ENCODE assay signal across 12 mouse cellular contexts in the genomic region with DNA sequence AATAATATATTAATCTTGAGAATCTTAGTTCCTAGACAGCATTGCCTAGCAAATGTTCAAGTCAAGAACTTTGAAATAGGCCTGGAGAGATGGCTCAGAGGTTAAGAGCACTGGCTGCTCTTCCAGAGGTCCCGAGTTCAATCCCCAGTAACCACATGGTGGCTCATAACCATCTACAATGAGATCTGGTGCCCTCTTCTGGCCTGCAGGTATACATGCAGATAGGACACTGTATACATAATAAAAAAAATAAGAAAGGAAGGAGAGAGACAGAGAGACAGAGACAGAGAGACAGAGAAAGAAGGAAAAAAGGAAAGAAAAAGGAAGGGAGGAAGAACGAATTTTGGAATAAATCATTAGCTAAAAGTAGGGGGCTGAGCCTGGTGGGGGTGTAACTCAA. TPM values are rescaled to one million over a fixed set of nuclear protein-coding genes. Genes with fewer than 3 reads are reported as not detected.
DNase-seq lines count a peak whose midpoint lies in the region; ATAC-seq and TF ChIP-seq lines count a peak whose summit lies in the region.
"Had no signal": no experiment of that assay in that cellular context is flagged by ENCODE, and none has a peak within 500 bp of the region (broad histone marks: within the 10 kb centered on the region; RNA-seq: fewer than 3 reads in every experiment).

No protein-coding gene starts in this region.

- no peak overlapping the region for H3K4me3 ChIP-seq in hindbrain, postnatal 0 days (ENCODE audit: low read length)
- H3K4me3 ChIP-seq in hindbrain, embryonic 13.5 days: no peak overlapping the region
- H3K4me3 ChIP-seq in midbrain, embryonic 11.5 days (ENCODE audit: low read depth, low read length): no peak overlapping the region
- no peak overlapping the region for H3K4me3 ChIP-seq in midbrain, embryonic 16.5 days (ENCODE audit: low read depth, low read length)
- H3K4me3 ChIP-seq: forebrain, embryonic 10.5 days; midbrain, embryonic 15.5 days had no signal

- H3K27me3 ChIP-seq in hindbrain, postnatal 0 days (ENCODE audit: insufficient read depth, low read length): no peaks in the 10 kb centered on the region
- H3K27me3 ChIP-seq in hindbrain, embryonic 13.5 days: no peaks in the 10 kb centered on the region
- H3K27me3 ChIP-seq in midbrain, embryonic 11.5 days (ENCODE audit: control insufficient read depth, insufficient read depth, low read length): peaks cover 5% of the 10 kb centered on the region; the same call in 1 of the 2 replicates
- no peaks in the 10 kb centered on the region for H3K27me3 ChIP-seq in midbrain, embryonic 16.5 days (ENCODE audit: control insufficient read depth, insufficient read depth, low read depth, low read length)
- H3K27me3 ChIP-seq: midbrain, embryonic 15.5 days had no signal

- no peaks in the 10 kb centered on the region for H3K9me3 ChIP-seq in hindbrain, postnatal 0 days (ENCODE audit: low read length)
- H3K9me3 ChIP-seq in hindbrain, embryonic 13.5 days: no peaks in the 10 kb centered on the region
- no peaks in the 10 kb centered on the region for H3K9me3 ChIP-seq in midbrain, embryonic 11.5 days (ENCODE audit: control insufficient read depth, low read length)
- no peaks in the 10 kb centered on the region for H3K9me3 ChIP-seq in midbrain, embryonic 16.5 days (replicated peaks; ENCODE audit: control insufficient read depth, low read length, poor library complexity, severe bottlenecking)
- H3K9me3 ChIP-seq: forebrain, embryonic 10.5 days; midbrain, embryonic 15.5 days had no signal

- no peak for DNase-seq in hindbrain, postnatal 0 days (ENCODE audit: low spot score)
- peak; percentile 35 for DNase-seq in midbrain, embryonic 11.5 days (ENCODE audit: low spot score, missing footprints)
- peak; percentile 33 for DNase-seq in NIH3T3 (ENCODE audit: low read depth)
- DNase-seq in thymus, postnatal 14 days: peak; percentile 31
- no peak for DNase-seq in spleen, adult 18-20 months
- DNase-seq: embryo, embryonic 11 days; heart, postnatal 4 days had no signal

- H3K27ac ChIP-seq in hindbrain, postnatal 0 days: no peak overlapping the region
- no peak overlapping the region for H3K27ac ChIP-seq in hindbrain, embryonic 13.5 days
- H3K27ac ChIP-seq in midbrain, embryonic 11.5 days (ENCODE audit: low read depth, low read length): no peak overlapping the region
- H3K27ac ChIP-seq in midbrain, embryonic 16.5 days (ENCODE audit: low read length): no peak overlapping the region
- H3K27ac ChIP-seq: forebrain, embryonic 10.5 days; midbrain, embryonic 15.5 days had no signal

- no peak overlapping the region for H3K4me2 ChIP-seq in hindbrain, postnatal 0 days (ENCODE audit: low read depth, low read length)
- no peak overlapping the region for H3K4me2 ChIP-seq in hindbrain, embryonic 13.5 days
- no peak overlapping the region for H3K4me2 ChIP-seq in midbrain, embryonic 11.5 days
- no peak overlapping the region for H3K4me2 ChIP-seq in midbrain, embryonic 16.5 days (ENCODE audit: low read length)
- H3K4me2 ChIP-seq: midbrain, embryonic 15.5 days had no signal

- H3K9ac ChIP-seq in hindbrain, postnatal 0 days (replicated peaks; ENCODE audit: low read length): no peak overlapping the region
- no peak overlapping the region for H3K9ac ChIP-seq in hindbrain, embryonic 13.5 days
- no peak overlapping the region for H3K9ac ChIP-seq in midbrain, embryonic 11.5 days (ENCODE audit: low read length)
- H3K9ac ChIP-seq in midbrain, embryonic 16.5 days (ENCODE audit: low read depth, low read length): no peak overlapping the region
- H3K9ac ChIP-seq: midbrain, embryonic 15.5 days had no signal

- peak; percentile 42 for TF ChIP-seq CTCF in hindbrain, postnatal 0 days (IDR thresholded peaks at IDR 0.05; ENCODE audit: low read depth)

- no peaks in the 10 kb centered on the region for H3K36me3 ChIP-seq in hindbrain, postnatal 0 days (ENCODE audit: insufficient read depth, low read length)
- H3K36me3 ChIP-seq in hindbrain, embryonic 13.5 days: peaks cover 4% of the 10 kb centered on the region
- H3K36me3 ChIP-seq in midbrain, embryonic 11.5 days (ENCODE audit: control insufficient read depth, insufficient read depth, low read length): no peaks in the 10 kb centered on the region
- no peaks in the 10 kb centered on the region for H3K36me3 ChIP-seq in midbrain, embryonic 16.5 days (ENCODE audit: control insufficient read depth, insufficient read depth, low read length)
- H3K36me3 ChIP-seq: midbrain, embryonic 15.5 days had no signal

- 75% methylated on average over 2 of the region's 2 CpGs for WGBS in hindbrain, postnatal 0 days
- 72% methylated on average over 2 of the region's 2 CpGs for WGBS in hindbrain, embryonic 13.5 days
- WGBS in midbrain, embryonic 11.5 days: 74% methylated on average over 2 of the region's 2 CpGs
- WGBS in midbrain, embryonic 16.5 days: 69% methylated on average over 2 of the region's 2 CpGs

- H3K4me1 ChIP-seq in hindbrain, postnatal 0 days (ENCODE audit: insufficient read depth, low read length): no peaks in the 10 kb centered on the region
- H3K4me1 ChIP-seq in hindbrain, embryonic 13.5 days (replicated peaks): no peaks in the 10 kb centered on the region
- H3K4me1 ChIP-seq in midbrain, embryonic 11.5 days (ENCODE audit: control insufficient read depth, insufficient read depth, low read length): no peaks in the 10 kb centered on the region
- H3K4me1 ChIP-seq in midbrain, embryonic 16.5 days (ENCODE audit: control insufficient read depth, insufficient read depth, low read length): no peaks in the 10 kb centered on the region
- H3K4me1 ChIP-seq: midbrain, embryonic 15.5 days had no signal

- no peak for ATAC-seq in hindbrain, postnatal 0 days
- ATAC-seq in hindbrain, embryonic 13.5 days (ENCODE audit: low FRiP score): no peak
- ATAC-seq in midbrain, embryonic 11.5 days (ENCODE audit: low FRiP score): no peak
- ATAC-seq in midbrain, embryonic 16.5 days: no peak
- ATAC-seq in cerebellum, adult (ENCODE audit: insufficient number of reproducible peaks, low FRiP score, low TSS enrichment): no peak
- ATAC-seq: midbrain, embryonic 15.5 days had no signal

RNA-seq across cellular contexts. Expression of a gene that starts 6.8 kb away (rescaled TPM):
- 1.3 TPM in 1 of 2 replicates, not detected in the other for total RNA-seq in hindbrain, postnatal 0 days (2014; rRNA removed)
- polyA plus RNA-seq in hindbrain, postnatal 0 days (2015; fragmentation: Nextera tagmentation; extraction: Ambion mirVana): 0.05 and 0.09 TPM in 2 replicates
- 0.36 and 0.48 TPM in 2 replicates for polyA plus RNA-seq in hindbrain, embryonic 13.5 days (2015; fragmentation: Nextera tagmentation; extraction: Ambion mirVana)
- polyA plus RNA-seq in midbrain, embryonic 11.5 days (2014; fragmentation: Nextera tagmentation; extraction: Ambion mirVana): 0.12 and 0.40 TPM in 2 replicates
- polyA plus RNA-seq in midbrain, embryonic 16.5 days (2015; fragmentation: Nextera tagmentation; extraction: Ambion mirVana): 0.12 and 0.23 TPM in 2 replicates

RNA-seq across cellular contexts. Expression of a gene that starts 29.7 kb away (rescaled TPM):
- total RNA-seq in hindbrain, postnatal 0 days (2014; rRNA removed): 13.3 and 18.3 TPM in 2 replicates
- 26.1 and 26.7 TPM in 2 replicates for polyA plus RNA-seq in hindbrain, postnatal 0 days (2015; fragmentation: Nextera tagmentation; extraction: Ambion mirVana)
- 23.5 and 28.1 TPM in 2 replicates for polyA plus RNA-seq in hindbrain, embryonic 13.5 days (2015; fragmentation: Nextera tagmentation; extraction: Ambion mirVana)
- polyA plus RNA-seq in midbrain, embryonic 11.5 days (2014; fragmentation: Nextera tagmentation; extraction: Ambion mirVana): 12.4 and 19.5 TPM in 2 replicates
- 30.1 and 31.5 TPM in 2 replicates for polyA plus RNA-seq in midbrain, embryonic 16.5 days (2015; fragmentation: Nextera tagmentation; extraction: Ambion mirVana)

RNA-seq across cellular contexts. Expression of a gene that starts 36.6 kb away (rescaled TPM):
- 17.1 and 18.1 TPM in 2 replicates for total RNA-seq in hindbrain, postnatal 0 days (2014; rRNA removed)
- polyA plus RNA-seq in hindbrain, postnatal 0 days (2015; fragmentation: Nextera tagmentation; extraction: Ambion mirVana): 10.8 and 12.3 TPM in 2 replicates
- 13.5 and 13.6 TPM in 2 replicates for polyA plus RNA-seq in hindbrain, embryonic 13.5 days (2015; fragmentation: Nextera tagmentation; extraction: Ambion mirVana)
- polyA plus RNA-seq in midbrain, embryonic 11.5 days (2014; fragmentation: Nextera tagmentation; extraction: Ambion mirVana): 21.0 and 21.8 TPM in 2 replicates
- polyA plus RNA-seq in midbrain, embryonic 16.5 days (2015; fragmentation: Nextera tagmentation; extraction: Ambion mirVana): 18.0 and 18.2 TPM in 2 replicates

RNA-seq across cellular contexts. Expression of a gene that starts 45.6 kb away (rescaled TPM):
- total RNA-seq in hindbrain, postnatal 0 days (2014; rRNA removed): 9.9 and 11.3 TPM in 2 replicates
- polyA plus RNA-seq in hindbrain, postnatal 0 days (2015; fragmentation: Nextera tagmentation; extraction: Ambion mirVana): 125 and 139 TPM in 2 replicates
- 136 and 143 TPM in 2 replicates for polyA plus RNA-seq in hindbrain, embryonic 13.5 days (2015; fragmentation: Nextera tagmentation; extraction: Ambion mirVana)
- 128 and 155 TPM in 2 replicates for polyA plus RNA-seq in midbrain, embryonic 11.5 days (2014; fragmentation: Nextera tagmentation; extraction: Ambion mirVana)
- polyA plus RNA-seq in midbrain, embryonic 16.5 days (2015; fragmentation: Nextera tagmentation; extraction: Ambion mirVana): 135 and 147 TPM in 2 replicates

Comparison
In these comparisons a context has a peak if more than half of its experiments do, and no peak if none do; other contexts are left out.
1. DNase-seq: peak in midbrain, embryonic 11.5 days (single experiment), NIH3T3 (single experiment) and thymus, postnatal 14 days (single experiment); none in hindbrain, postnatal 0 days (single experiment) and spleen, adult 18-20 months (0 of 2).